Mouse (Mus musculus): Measurements from ENCODE around the gene Phldb3. TPM values are rescaled to one million over a fixed set of nuclear protein-coding genes. Genes with fewer than 3 reads are reported as not detected.

Phldb3 gene
- polyA plus RNA-seq, 1 experiment from 2014 or later = 0.33 TPM

DNA sequence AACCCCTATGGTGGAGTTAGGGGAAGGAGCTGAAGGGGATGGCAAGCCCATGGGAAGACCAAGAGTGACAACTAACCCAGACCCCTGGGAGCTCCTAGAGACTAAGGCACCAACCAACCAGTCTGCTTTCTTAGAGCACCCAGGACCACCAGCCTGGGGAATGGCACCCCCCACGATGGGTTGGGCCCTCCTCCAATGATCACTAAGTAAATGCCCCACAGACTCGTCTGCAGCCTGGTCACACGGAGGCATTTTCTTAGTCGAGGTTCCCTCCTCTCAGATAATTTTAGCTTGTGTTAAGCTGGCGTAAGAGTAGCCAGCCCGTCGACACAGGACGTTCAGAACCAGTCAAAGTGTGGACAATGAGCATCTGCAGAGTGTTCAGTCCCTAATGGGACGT is 54.4 kb downstream of the Phldb3 start:
- no peak for ATAC-seq
- 75% methylated on average over 9 of the region's 9 CpGs for WGBS

DNA sequence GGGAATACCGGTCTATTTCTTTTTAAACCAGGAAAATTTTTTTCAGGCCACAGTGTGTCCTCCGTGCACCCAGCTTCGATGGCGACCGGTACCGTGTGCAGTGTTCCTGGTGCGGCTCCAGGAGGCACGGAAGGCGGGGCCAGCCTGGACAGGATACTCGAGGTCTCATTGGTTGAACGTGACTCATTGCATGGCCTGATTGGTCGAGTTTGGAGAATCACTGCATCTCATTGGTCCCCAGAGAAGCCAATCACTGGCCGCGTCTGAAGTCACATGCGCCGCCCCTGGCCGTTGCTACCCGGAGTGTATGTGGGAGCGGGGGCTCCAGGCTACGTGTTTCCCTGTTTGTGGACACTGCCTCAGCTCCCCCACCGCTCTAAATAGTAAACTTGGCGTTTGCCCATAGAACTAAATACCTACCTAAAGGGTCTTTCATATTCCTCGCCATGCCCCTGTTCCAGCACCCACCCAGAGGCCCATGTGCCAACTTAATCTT is 61.4 kb downstream of the Phldb3 start:
- no peak for TF ChIP-seq EP300 (IDR thresholded peaks at IDR 0.05)
- no peak for TF ChIP-seq CTCF (IDR thresholded peaks at IDR 0.05)
- Histone ChIP-seq H3K4me2 (replicated peaks; ENCODE audit: low read depth, low read length) (no peak overlapping the region), H3K9me3 (ENCODE audit: low read length) (no peaks in the 10 kb centered on the region), H3K36me3 (ENCODE audit: insufficient read depth, low read length) (no peaks in the 10 kb centered on the region), H3K27ac (ENCODE audit: low read length) (no peak overlapping the region), H3K4me3 (ENCODE audit: low read depth, low read length) (no peak overlapping the region), H3K4me1 (ENCODE audit: insufficient read depth, low read depth, low read length) (no peaks in the 10 kb centered on the region), H3K27me3 (replicated peaks; ENCODE audit: insufficient read depth, low read length) (no peaks in the 10 kb centered on the region), H3K9ac (replicated peaks; ENCODE audit: low read depth) (no peak overlapping the region)
- DNase-seq (ENCODE audit: low spot score) = no peak
- WGBS = 91% methylated on average over 23 of the region's 23 CpGs
- no peak for ATAC-seq

More for the DNA sequence above, 54.4 kb downstream of the Phldb3 start:
- Histone ChIP-seq H3K27me3 (replicated peaks; ENCODE audit: insufficient read depth, low read length) (no peaks in the 10 kb centered on the region), H3K36me3 (ENCODE audit: insufficient read depth, low read length) (no peaks in the 10 kb centered on the region), H3K27ac (ENCODE audit: low read length) (no peak overlapping the region), H3K4me2 (replicated peaks; ENCODE audit: low read depth, low read length) (no peak overlapping the region), H3K9me3 (ENCODE audit: low read length) (no peaks in the 10 kb centered on the region), H3K4me1 (ENCODE audit: insufficient read depth, low read depth, low read length) (no peaks in the 10 kb centered on the region), H3K4me3 (ENCODE audit: low read depth, low read length) (no peak overlapping the region), H3K9ac (replicated peaks; ENCODE audit: low read depth) (no peak overlapping the region)
- TF ChIP-seq CTCF (IDR thresholded peaks at IDR 0.05) (no peak), EP300 (IDR thresholded peaks at IDR 0.05) (no peak)
- DNase-seq (ENCODE audit: low spot score) = no peak

DNA sequence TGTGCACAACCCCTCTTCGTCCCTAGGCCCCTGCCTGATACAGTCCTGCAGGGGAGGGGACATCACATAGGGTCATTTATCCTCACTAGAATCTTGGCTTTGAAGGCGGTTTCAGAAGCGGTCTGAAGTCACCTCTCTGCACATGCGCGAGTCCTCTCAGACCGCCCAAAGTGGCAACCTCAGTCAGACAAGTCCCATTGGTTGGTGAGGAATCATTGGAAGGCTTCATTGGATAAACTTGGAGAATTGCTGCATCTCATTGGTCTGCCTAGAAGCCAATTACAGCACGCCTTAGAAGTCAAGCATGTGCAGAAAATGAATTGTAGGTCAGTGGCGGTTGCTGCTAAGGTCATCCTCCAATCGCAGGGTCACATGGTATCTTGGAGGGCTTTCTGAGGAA is 66.0 kb downstream of the Phldb3 start, which contains the start of gene Tex101:
TSS of gene Tex101 (minus strand) at position 101 of the 400 bp plus-strand sequence.
- Histone ChIP-seq H3K36me3 (ENCODE audit: insufficient read depth, low read length) (no peaks in the 10 kb centered on the region), H3K9ac (replicated peaks; ENCODE audit: low read depth) (no peak within 1 kb of the TSS), H3K4me2 (replicated peaks; ENCODE audit: low read depth, low read length) (no peak within 1 kb of the TSS), H3K27me3 (replicated peaks; ENCODE audit: insufficient read depth, low read length) (no peaks in the 10 kb centered on the region), H3K9me3 (ENCODE audit: low read length) (no peaks in the 10 kb centered on the region), H3K4me1 (ENCODE audit: insufficient read depth, low read depth, low read length) (no peaks in the 10 kb centered on the region), H3K27ac (ENCODE audit: low read length) (no peak within 1 kb of the TSS), H3K4me3 (ENCODE audit: low read depth, low read length) (no peak within 1 kb of the TSS)
- DNase-seq (ENCODE audit: low spot score) (no peak), ATAC-seq (no peak)
- no peak for TF ChIP-seq CTCF (IDR thresholded peaks at IDR 0.05)
- no peak for TF ChIP-seq EP300 (IDR thresholded peaks at IDR 0.05)
- 84% methylated on average over 9 of the region's 9 CpGs for WGBS

Other genes with a start within 250 kb of the Phldb3 start
- 2.0 and 2.6 TPM in 2 replicates for gene Kcnn4, start 240.5 kb upstream of the Phldb3 start, polyA plus RNA-seq (2015; fragmentation: Nextera tagmentation; extraction: Ambion mirVana)
- gene Smg9, start 211.1 kb upstream of the Phldb3 start, polyA plus RNA-seq (2015; fragmentation: Nextera tagmentation; extraction: Ambion mirVana) = 15.2 and 16.4 TPM in 2 replicates
- 0.24 and 0.29 TPM in 2 replicates for gene Irgc1, start 158.5 kb upstream of the Phldb3 start, polyA plus RNA-seq (2015; fragmentation: Nextera tagmentation; extraction: Ambion mirVana)
- gene Plaur, start 148.3 kb upstream of the Phldb3 start, polyA plus RNA-seq (2015; fragmentation: Nextera tagmentation; extraction: Ambion mirVana) = 65.8 and 72.0 TPM in 2 replicates
- 1.7 and 1.9 TPM in 2 replicates for gene Cadm4, start 128.7 kb upstream of the Phldb3 start, polyA plus RNA-seq (2015; fragmentation: Nextera tagmentation; extraction: Ambion mirVana)
- gene Zfp428, start 103.8 kb upstream of the Phldb3 start, polyA plus RNA-seq (2015; fragmentation: Nextera tagmentation; extraction: Ambion mirVana) = 13.1 and 17.0 TPM in 2 replicates
- 0.06 and 0.10 TPM in 2 replicates for gene AC161166.1, start 98.3 kb upstream of the Phldb3 start, polyA plus RNA-seq (2015; fragmentation: Nextera tagmentation; extraction: Ambion mirVana)
- gene Irgq, start 80.1 kb upstream of the Phldb3 start, polyA plus RNA-seq (2015; fragmentation: Nextera tagmentation; extraction: Ambion mirVana) = 3.5 and 4.0 TPM in 2 replicates
- gene Pinlyp, start 64.6 kb upstream of the Phldb3 start, polyA plus RNA-seq (2015; fragmentation: Nextera tagmentation; extraction: Ambion mirVana) = 0.19 and 0.39 TPM in 2 replicates
- gene Xrcc1, start 64.5 kb upstream of the Phldb3 start, polyA plus RNA-seq (2015; fragmentation: Nextera tagmentation; extraction: Ambion mirVana) = 35.4 and 37.0 TPM in 2 replicates
- gene Ethe1, start 23.2 kb upstream of the Phldb3 start, polyA plus RNA-seq (2015; fragmentation: Nextera tagmentation; extraction: Ambion mirVana) = 13.4 and 14.5 TPM in 2 replicates
- 1.5 TPM in 2 replicates for gene Zfp575, start 23.1 kb upstream of the Phldb3 start, polyA plus RNA-seq (2015; fragmentation: Nextera tagmentation; extraction: Ambion mirVana)
- not detected in 2 replicates for gene Lypd3, start 25.8 kb downstream of the Phldb3 start, polyA plus RNA-seq (2015; fragmentation: Nextera tagmentation; extraction: Ambion mirVana)
- gene Tex101, start 65.9 kb downstream of the Phldb3 start, polyA plus RNA-seq (2015; fragmentation: Nextera tagmentation; extraction: Ambion mirVana) = not detected in 2 replicates
- not detected in 2 replicates for gene BC049730, start 98.5 kb downstream of the Phldb3 start, polyA plus RNA-seq (2015; fragmentation: Nextera tagmentation; extraction: Ambion mirVana)
- not detected in 2 replicates for gene Gm4763, start 116.1 kb downstream of the Phldb3 start, polyA plus RNA-seq (2015; fragmentation: Nextera tagmentation; extraction: Ambion mirVana)
- 3.5 and 4.1 TPM in 2 replicates for gene Cd177, start 149.5 kb downstream of the Phldb3 start, polyA plus RNA-seq (2015; fragmentation: Nextera tagmentation; extraction: Ambion mirVana)
- 0.73 and 0.82 TPM in 2 replicates for gene Ceacam10, start 166.4 kb downstream of the Phldb3 start, polyA plus RNA-seq (2015; fragmentation: Nextera tagmentation; extraction: Ambion mirVana)

Data from lung, postnatal 0 days (tissue).